Mouse (Mus musculus) ES-E14 (cell line): ENCODE results near the gene Sept6. TPM values are rescaled to one million over a fixed set of nuclear protein-coding genes. Genes with fewer than 3 reads are reported as not detected.

Experiments
- DNase-seq: peaks from one replicate; pipeline ENCODE4 v3.0.0-alpha.2; 2013; ENCODE audit warnings: low read depth, low spot score
- H3K27ac ChIP-seq: 2 replicates; pipeline ENCODE4 v1.5.1; 2012; ENCODE audit warnings: low read depth, mild to moderate bottlenecking, low read length, moderate library complexity, mixed read lengths; ENCODE audit not compliant: poor library complexity, insufficient read depth, severe bottlenecking
- H3K36me3 ChIP-seq: 2 replicates; pipeline ENCODE4 v1.6.1; 2012; ENCODE audit warnings: mild to moderate bottlenecking, low read length, moderate library complexity, mixed read lengths; ENCODE audit not compliant: control insufficient read depth, poor library complexity, insufficient read depth, severe bottlenecking
- H3K4me1 ChIP-seq, 2 experiments: fragments of 150-350 bp in 1 of 2; sonication (generic) in 1 of 2; 2 replicates each; pipeline ENCODE4 v1.6.1; 2012; ENCODE audit warnings: low read length in 2 of 2, mild to moderate bottlenecking in 1 of 2, mixed read lengths in 1 of 2; ENCODE audit not compliant: control insufficient read depth in 2 of 2, insufficient read depth in 2 of 2, poor library complexity in 1 of 2
- H3K4me3 ChIP-seq, 2 experiments: fragments of 150-350 bp in 1 of 2; sonication (generic) in 1 of 2; 2 replicates each; pipeline ENCODE4 v1.5.1; 2012; ENCODE audit warnings: low read length in 2 of 2, low read depth in 1 of 2, mild to moderate bottlenecking in 1 of 2, mixed read lengths in 1 of 2; ENCODE audit not compliant: insufficient read depth in 1 of 2, poor library complexity in 1 of 2, severe bottlenecking in 1 of 2
- H3K9ac ChIP-seq: 2 replicates; pipeline ENCODE4 v1.6.1; 2012; ENCODE audit warnings: low read depth, mild to moderate bottlenecking, low read length, mixed read lengths; ENCODE audit not compliant: poor library complexity, insufficient read depth, severe bottlenecking
- H3K9me3 ChIP-seq: fragments of 150-350 bp; sonication (generic); 2 replicates; pipeline ENCODE4 v1.6.1; 2012; ENCODE audit warnings: low read depth, mild to moderate bottlenecking, low read length; ENCODE audit not compliant: control insufficient read depth, insufficient read depth
- HCFC1 ChIP-seq: IDR thresholded peaks from 2 replicates; pipeline ENCODE4 v1.6.1; 2012; ENCODE audit warnings: low read length, inconsistent platforms, borderline replicate concordance; ENCODE audit not compliant: insufficient read depth
- MAFK ChIP-seq: IDR thresholded peaks from 2 replicates; pipeline ENCODE4 v1.6.1; 2014; ENCODE audit warnings: mild to moderate bottlenecking, low read depth, low read length, inconsistent platforms; ENCODE audit not compliant: insufficient read depth
- ZC3H11A ChIP-seq: IDR thresholded peaks from 2 replicates; pipeline ENCODE4 v1.6.1; 2012; ENCODE audit warnings: low read depth, mild to moderate bottlenecking, inconsistent platforms, low read length, borderline replicate concordance
- ZNF384 ChIP-seq: IDR thresholded peaks from 2 replicates; pipeline ENCODE4 v1.6.1; 2012; ENCODE audit warnings: low read depth, low read length, inconsistent platforms
- in situ Hi-C, 2 experiments: fragments of 600-800 bp; cut with MboI; formaldehyde crosslinking; loops; one replicate each; pipeline ENCODE4 v1.15.1; 2025; ENCODE audit warnings: low sequenced_read_pairs in 2 of 2, inconsistent platforms in 1 of 2; ENCODE audit not compliant: unreplicated experiment in 2 of 2
- total RNA-seq: library from RNA; depleted of rRNA; stranded (reverse); fragments of 300-350 nt; gene quantifications from 2 replicates; pipeline ENCODE4 v1.2.3, GENCODE M21; 2012; rRNA removed

The Sept6 gene
- total RNA-seq, 1 experiment = 6.4 TPM

GRCm38 (mm10) chrX:36863766-36864608, 127.6 kb downstream of the Sept6 start:
- TF ChIP-seq ZNF384 (no peak), MAFK (peak; percentile 74), HCFC1 (peak; percentile 58; the same call in 1 of the 2 replicates), ZC3H11A (no peak)
- Histone ChIP-seq H3K4me3 (peak overlapping the region; percentile 80 to 87), H3K9me3 (no peaks in the 10 kb centered on the region), H3K27ac (peak overlapping the region; percentile 70; the same call in 1 of the 2 replicates), H3K9ac (peak overlapping the region; percentile 81), H3K4me1 (0 out of 4 replicates have a peak, but pooled peaks cover 0 to 2% of the 10 kb centered on the region in 2 experiments), H3K36me3 (no peaks in the 10 kb centered on the region)
- in situ Hi-C loops = no loop called here
- DNase-seq = peak; percentile 53

Other genes starting within 250 kb of the Sept6 start
- 2.1 and 3.1 TPM in 2 replicates for gene Slc25a43, start 248.1 kb downstream of the Sept6 start, total RNA-seq
- gene Slc25a5, start 196.1 kb downstream of the Sept6 start, total RNA-seq = 557 and 605 TPM in 2 replicates
- gene Ube2a, start 117.9 kb downstream of the Sept6 start, total RNA-seq = 57.3 and 77.3 TPM in 2 replicates
- gene C330007P06Rik, start 117.7 kb downstream of the Sept6 start, total RNA-seq = 27.4 and 30.2 TPM in 2 replicates
- gene Nkrf, start 88.9 kb downstream of the Sept6 start, total RNA-seq = 9.3 and 12.5 TPM in 2 replicates
- gene Sowahd, start 57.1 kb upstream of the Sept6 start, total RNA-seq = not detected in 2 replicates
- 1,536 and 1,684 TPM in 2 replicates for gene Rpl39, start 93.6 kb upstream of the Sept6 start, total RNA-seq
- gene Upf3b, start 118.5 kb upstream of the Sept6 start, total RNA-seq = 15.0 and 18.8 TPM in 2 replicates
- gene Nkap, start 135.0 kb upstream of the Sept6 start, total RNA-seq = 8.2 and 10.9 TPM in 2 replicates
- gene Akap14, start 177.0 kb upstream of the Sept6 start, total RNA-seq = not detected in 2 replicates
- 353 and 389 TPM in 2 replicates for gene Ndufa1, start 199.4 kb upstream of the Sept6 start, total RNA-seq
- gene Rnf113a1, start 199.5 kb upstream of the Sept6 start, total RNA-seq = 5.6 and 6.3 TPM in 2 replicates
- gene Gm9, start 219.2 kb upstream of the Sept6 start, total RNA-seq = 2.3 and 2.9 TPM in 2 replicates
- 1.4 and 3.0 TPM in 2 replicates for gene Rhox1, start 230.5 kb upstream of the Sept6 start, total RNA-seq